Mouse (Mus musculus): Measurements from ENCODE around the gene Bms1. TPM values are rescaled to one million over a fixed set of nuclear protein-coding genes. Genes with fewer than 3 reads are reported as not detected.

Gene Bms1
- polyA plus RNA-seq, 1 experiment from 2014 or later: 35.7 TPM

DNA sequence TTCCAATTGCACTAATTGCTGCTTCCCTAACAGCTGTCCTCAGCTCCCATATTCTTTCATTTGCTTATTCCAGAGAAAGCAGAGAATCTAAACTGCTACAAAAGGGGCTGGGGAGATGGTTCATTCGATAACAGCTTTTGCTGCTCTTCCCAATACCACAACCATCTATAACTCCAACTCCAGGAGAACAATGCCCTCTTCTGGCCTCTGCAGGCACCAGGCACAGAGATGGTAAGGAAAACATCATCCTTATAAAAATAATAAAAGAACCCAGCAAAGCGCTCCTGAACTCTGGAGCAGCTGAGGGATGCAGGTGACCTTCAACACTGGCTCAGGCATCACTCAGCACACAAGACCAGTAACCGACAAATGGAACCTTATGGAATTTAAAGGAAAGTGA is 33.3 kb downstream of the Bms1 start:
- ATAC-seq (ENCODE audit: insufficient number of reproducible peaks, insufficient read depth, low FRiP score, low TSS enrichment, low read depth): no peak
- 92% methylated on average over 3 of the region's 3 CpGs for WGBS
- no peaks in the 10 kb centered on the region for H3K27me3 ChIP-seq
- peaks cover 63% of the 10 kb centered on the region for H3K36me3 ChIP-seq
- H3K4me1 ChIP-seq: no peaks in the 10 kb centered on the region
- H3K4me3 ChIP-seq: no peak overlapping the region
- H3K9ac ChIP-seq: no peak overlapping the region
- H3K9me3 ChIP-seq: no peaks in the 10 kb centered on the region
- no peak overlapping the region for H3K4me2 ChIP-seq
- no peak overlapping the region for H3K27ac ChIP-seq

GRCm38 (mm10) chr6:118381234-118381633 is 38.0 kb downstream of the Bms1 start:
- Histone ChIP-seq H3K9ac (no peak overlapping the region), H3K4me2 (no peak overlapping the region), H3K4me3 (no peak overlapping the region), H3K4me1 (peaks cover 19% of the 10 kb centered on the region), H3K9me3 (no peaks in the 10 kb centered on the region), H3K27ac (no peak overlapping the region), H3K36me3 (peaks cover 34% of the 10 kb centered on the region), H3K27me3 (peaks cover 12% of the 10 kb centered on the region)
- 80% methylated on average over 4 of the region's 4 CpGs for WGBS
- no peak for ATAC-seq (ENCODE audit: insufficient number of reproducible peaks, insufficient read depth, low FRiP score, low TSS enrichment, low read depth)

DNA sequence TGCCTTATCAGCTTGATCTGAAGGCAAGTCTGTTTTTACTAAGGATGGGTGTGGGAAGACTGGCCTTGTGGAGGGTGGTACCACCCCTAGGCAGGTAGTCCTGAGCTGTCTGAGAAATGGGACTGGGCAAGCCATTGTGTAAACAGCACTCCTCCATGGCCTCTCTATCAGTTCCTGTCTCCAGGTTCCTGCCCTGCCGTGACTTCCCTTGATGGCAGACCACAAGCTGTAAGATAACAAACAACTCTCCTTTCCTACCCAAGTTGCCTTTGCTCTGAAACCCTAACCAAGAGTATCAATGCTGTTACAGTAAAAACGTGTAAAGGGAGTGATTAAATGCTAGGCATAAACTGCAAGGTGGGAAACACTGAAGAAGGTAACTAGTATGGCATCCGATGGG is 38.6 kb downstream of the Bms1 start:
- no peak overlapping the region for H3K4me3 ChIP-seq
- H3K9me3 ChIP-seq: no peaks in the 10 kb centered on the region
- no peak overlapping the region for H3K27ac ChIP-seq
- H3K27me3 ChIP-seq: peaks cover 16% of the 10 kb centered on the region
- peaks cover 23% of the 10 kb centered on the region for H3K4me1 ChIP-seq
- 59% methylated on average over 3 of the region's 3 CpGs for WGBS
- no peak for ATAC-seq (ENCODE audit: insufficient number of reproducible peaks, insufficient read depth, low FRiP score, low TSS enrichment, low read depth)
- H3K36me3 ChIP-seq: peaks cover 34% of the 10 kb centered on the region
- no peak overlapping the region for H3K9ac ChIP-seq
- no peak overlapping the region for H3K4me2 ChIP-seq

- 32% methylated on average over 20 of the region's 20 CpGs for WGBS
- peaks cover 27% of the 10 kb centered on the region for H3K36me3 ChIP-seq
- peak overlapping the region; percentile 36 for H3K4me2 ChIP-seq
- peak; percentile 53; the same call in 1 of the 2 replicates for ATAC-seq (ENCODE audit: insufficient number of reproducible peaks, insufficient read depth, low FRiP score, low TSS enrichment, low read depth)
- H3K9me3 ChIP-seq: no peaks in the 10 kb centered on the region
- H3K9ac ChIP-seq: no peak overlapping the region
- peaks cover 23% of the 10 kb centered on the region for H3K27me3 ChIP-seq
- no peak overlapping the region for H3K27ac ChIP-seq
- peaks cover 23% of the 10 kb centered on the region for H3K4me1 ChIP-seq
- H3K4me3 ChIP-seq: no peak overlapping the region
Observed at GRCm38 (mm10) chr6:118379451-118380167, 39.7 kb downstream of the Bms1 start.

DNA sequence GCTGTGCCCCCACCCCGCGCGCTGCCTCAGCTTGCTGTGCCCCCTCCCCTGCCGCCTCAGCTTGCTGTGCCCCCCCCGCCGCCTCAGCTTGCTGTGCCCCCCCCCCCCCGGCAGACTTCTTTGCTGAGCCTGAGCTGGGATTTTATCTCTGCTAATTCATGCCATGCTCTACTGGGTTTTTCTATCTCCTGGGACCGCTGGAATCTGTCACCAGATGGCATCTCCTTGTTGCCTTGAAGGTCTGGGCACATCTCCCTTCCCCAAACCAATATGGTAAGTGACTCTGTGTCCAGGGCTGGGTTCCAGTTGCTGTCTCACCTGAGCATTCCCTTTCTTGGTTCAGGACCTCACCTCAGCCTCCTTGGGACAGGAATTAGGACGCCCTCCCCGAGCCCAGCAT is 41.7 kb downstream of the Bms1 start:
- Histone ChIP-seq H3K9ac (no peak overlapping the region), H3K36me3 (peaks cover 8% of the 10 kb centered on the region; the same call in 1 of the 2 replicates), H3K9me3 (no peaks in the 10 kb centered on the region), H3K27ac (no peak overlapping the region), H3K4me2 (no peak overlapping the region), H3K4me1 (peaks cover 23% of the 10 kb centered on the region), H3K4me3 (no peak overlapping the region), H3K27me3 (peaks cover 41% of the 10 kb centered on the region)
- WGBS: 54% methylated on average over 8 of the region's 10 CpGs
- ATAC-seq (ENCODE audit: insufficient number of reproducible peaks, insufficient read depth, low FRiP score, low TSS enrichment, low read depth): no peak

DNA sequence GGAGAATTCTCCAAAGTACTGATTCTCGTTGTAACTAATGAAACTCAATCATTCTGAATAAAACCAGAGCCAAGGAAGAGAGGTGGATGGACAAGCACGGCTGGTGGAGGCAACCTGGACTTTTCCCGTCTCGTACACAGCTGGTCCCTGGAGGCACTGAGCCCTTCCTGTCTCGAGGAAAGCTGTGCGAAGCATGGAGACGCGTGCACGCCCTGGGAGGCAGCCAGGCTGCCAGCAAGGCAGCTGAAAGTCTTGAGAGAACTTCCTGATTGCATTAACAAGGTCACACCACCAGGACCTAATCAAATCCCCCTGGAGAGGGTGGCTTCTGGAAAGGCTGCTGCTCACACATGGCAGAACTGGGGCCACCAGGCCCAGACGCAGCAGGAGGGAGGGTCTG is 43.3 kb downstream of the Bms1 start:
- H3K4me3 ChIP-seq: no peak overlapping the region
- 21% methylated on average over 10 of the region's 10 CpGs for WGBS
- no peaks in the 10 kb centered on the region for H3K9me3 ChIP-seq
- H3K27ac ChIP-seq: no peak overlapping the region
- no peak overlapping the region for H3K9ac ChIP-seq
- H3K36me3 ChIP-seq: no peaks in the 10 kb centered on the region
- no peak for ATAC-seq (ENCODE audit: insufficient number of reproducible peaks, insufficient read depth, low FRiP score, low TSS enrichment, low read depth)
- peaks cover 41% of the 10 kb centered on the region for H3K27me3 ChIP-seq
- peaks cover 23% of the 10 kb centered on the region for H3K4me1 ChIP-seq
- no peak overlapping the region for H3K4me2 ChIP-seq

GRCm38 (mm10) chr6:118375457-118375856 is 43.8 kb downstream of the Bms1 start:
- no peaks in the 10 kb centered on the region for H3K36me3 ChIP-seq
- no peak overlapping the region for H3K27ac ChIP-seq
- ATAC-seq (ENCODE audit: insufficient number of reproducible peaks, insufficient read depth, low FRiP score, low TSS enrichment, low read depth): no peak
- H3K9me3 ChIP-seq: no peaks in the 10 kb centered on the region
- peaks cover 23% of the 10 kb centered on the region for H3K4me1 ChIP-seq
- peaks cover 41% of the 10 kb centered on the region for H3K27me3 ChIP-seq
- no peak overlapping the region for H3K4me3 ChIP-seq
- H3K4me2 ChIP-seq: no peak overlapping the region
- H3K9ac ChIP-seq: no peak overlapping the region
- 22% methylated on average over 3 of the region's 3 CpGs for WGBS

- no peak overlapping the region for H3K27ac ChIP-seq
- H3K4me1 ChIP-seq: peaks cover 23% of the 10 kb centered on the region
- WGBS: 73% methylated on average over 3 of the region's 3 CpGs
- H3K27me3 ChIP-seq: peaks cover 41% of the 10 kb centered on the region
- no peak overlapping the region for H3K9ac ChIP-seq
- no peak overlapping the region for H3K4me2 ChIP-seq
- H3K36me3 ChIP-seq: no peaks in the 10 kb centered on the region
- no peaks in the 10 kb centered on the region for H3K9me3 ChIP-seq
- H3K4me3 ChIP-seq: no peak overlapping the region
- no peak for ATAC-seq (ENCODE audit: insufficient number of reproducible peaks, insufficient read depth, low FRiP score, low TSS enrichment, low read depth)
Observed at GRCm38 (mm10) chr6:118375026-118375425, 44.2 kb downstream of the Bms1 start.

DNA sequence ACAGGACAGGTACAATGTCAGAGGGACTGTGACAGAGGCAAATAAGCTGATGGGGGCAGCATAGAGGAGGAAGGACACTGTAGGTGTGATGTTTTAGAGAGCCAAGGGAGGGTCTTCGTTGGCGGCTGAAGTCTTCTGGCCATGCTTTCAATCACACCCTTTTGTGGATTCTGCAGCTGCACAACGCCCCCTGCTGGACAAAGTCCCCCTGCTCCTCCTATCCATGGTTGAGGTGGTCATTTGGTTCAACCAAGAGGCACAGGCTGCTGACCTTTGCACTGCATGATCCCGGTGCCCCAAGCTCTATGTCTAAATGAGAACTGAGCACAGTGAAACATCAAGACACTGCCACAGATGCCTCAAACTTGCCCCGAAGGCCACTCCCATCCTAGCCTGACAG is 46.0 kb downstream of the Bms1 start:
- no peak for ATAC-seq (ENCODE audit: insufficient number of reproducible peaks, insufficient read depth, low FRiP score, low TSS enrichment, low read depth)
- WGBS: 43% methylated on average over 5 of the region's 5 CpGs
- H3K27me3 ChIP-seq: peaks cover 41% of the 10 kb centered on the region

DNA sequence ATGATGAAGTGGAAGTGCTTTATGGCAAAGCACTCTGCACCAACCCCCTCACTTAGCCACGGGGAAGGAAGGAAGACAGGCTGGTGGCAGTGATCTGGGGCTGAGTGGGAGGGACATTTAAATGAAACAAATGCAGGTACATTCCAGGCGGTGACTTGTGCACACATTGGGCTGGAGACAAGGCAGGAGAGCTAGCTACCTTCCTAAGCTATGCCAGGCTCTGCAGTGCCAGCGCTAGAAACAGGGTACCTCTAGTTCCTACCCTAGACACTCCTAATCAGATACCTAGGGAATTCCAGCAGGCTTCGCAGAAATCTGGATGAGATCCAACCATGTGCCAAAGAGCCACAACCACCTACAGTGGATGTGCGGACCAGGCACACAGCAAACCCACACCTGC is 46.5 kb downstream of the Bms1 start:
- H3K27me3 ChIP-seq: peaks cover 36% of the 10 kb centered on the region
- no peak overlapping the region for H3K4me3 ChIP-seq
- no peak for ATAC-seq (ENCODE audit: insufficient number of reproducible peaks, insufficient read depth, low FRiP score, low TSS enrichment, low read depth)
- H3K4me1 ChIP-seq: peaks cover 10% of the 10 kb centered on the region
- no peaks in the 10 kb centered on the region for H3K36me3 ChIP-seq
- 70% methylated on average over 5 of the region's 5 CpGs for WGBS
- H3K9ac ChIP-seq: no peak overlapping the region
- H3K27ac ChIP-seq: no peak overlapping the region
- no peaks in the 10 kb centered on the region for H3K9me3 ChIP-seq
- H3K4me2 ChIP-seq: no peak overlapping the region

More for the DNA sequence above, 46.0 kb downstream of the Bms1 start:
- Histone ChIP-seq H3K4me3 (no peak overlapping the region), H3K36me3 (no peaks in the 10 kb centered on the region), H3K4me1 (peaks cover 12% of the 10 kb centered on the region), H3K9ac (no peak overlapping the region), H3K9me3 (no peaks in the 10 kb centered on the region), H3K27ac (no peak overlapping the region), H3K4me2 (no peak overlapping the region)

- Histone ChIP-seq H3K9ac (no peak overlapping the region), H3K4me3 (no peak overlapping the region), H3K4me1 (no peaks in the 10 kb centered on the region), H3K27me3 (no peaks in the 10 kb centered on the region), H3K4me2 (no peak overlapping the region), H3K9me3 (no peaks in the 10 kb centered on the region), H3K36me3 (no peaks in the 10 kb centered on the region), H3K27ac (no peak overlapping the region)
- 82% methylated on average over 7 of the region's 7 CpGs for WGBS
- no peak for ATAC-seq (ENCODE audit: insufficient number of reproducible peaks, insufficient read depth, low FRiP score, low TSS enrichment, low read depth)
Observed at GRCm38 (mm10) chr6:118367502-118367901, 51.8 kb downstream of the Bms1 start.

- no peaks in the 10 kb centered on the region for H3K36me3 ChIP-seq
- H3K9me3 ChIP-seq: 0 out of 2 replicates have a peak, but pooled peaks cover 4% of the 10 kb centered on the region
- H3K27ac ChIP-seq: no peak overlapping the region
- H3K9ac ChIP-seq: no peak overlapping the region
- WGBS: 42% methylated on average over 3 of the region's 3 CpGs
- no peak overlapping the region for H3K4me3 ChIP-seq
- H3K27me3 ChIP-seq: no peaks in the 10 kb centered on the region
- H3K4me1 ChIP-seq: no peaks in the 10 kb centered on the region
- no peak overlapping the region for H3K4me2 ChIP-seq
- ATAC-seq (ENCODE audit: insufficient number of reproducible peaks, insufficient read depth, low FRiP score, low TSS enrichment, low read depth): no peak
Observed at GRCm38 (mm10) chr6:118366196-118366595, 53.1 kb downstream of the Bms1 start.

Data from embryonic facial prominence, embryonic 13.5 days (tissue).